Mouse (Mus musculus) Patski (cell line): ENCODE results near the gene Gm20388. TPM values are rescaled to one million over a fixed set of nuclear protein-coding genes. Genes with fewer than 3 reads are reported as not detected.
"Not testable (repeated sequence)": the region's sequence is repeated elsewhere in the genome, so short reads cannot be mapped to it uniquely, and the experiment has no call there.

ENCODE experiments used
- ATAC-seq: fragments of 100-300 bp; one replicate; pipeline ENCODE4 v1.8.0; 2021
- CTCF ChIA-PET: fragments of 350-600 bp; sonication (Branson Sonifier 250); formaldehyde crosslinking; loops from one replicate; lab custom pipeline; 2022; ENCODE audit warnings: inconsistent platforms; lab: Charles Lee
- POLR2A ChIA-PET: fragments of 350-600 bp; sonication (Branson Sonifier 250); formaldehyde crosslinking; loops from one replicate; lab custom pipeline; 2022; ENCODE audit warnings: antibody characterized with exemption, inconsistent platforms; lab: Charles Lee
- DNase-seq: peaks from one replicate; pipeline ENCODE4 v3.0.0-alpha.2; 2011; ENCODE audit warnings: low read depth, low spot score
- H3K27me3 ChIP-seq: fragments of 371-371 bp; one replicate; pipeline ENCODE4 v1.5.1; 2021
- CTCF ChIP-seq: fragments of 100-300 bp; IDR thresholded peaks from one replicate; pipeline ENCODE4 v1.5.1; 2021
- in situ Hi-C: fragments of 300-500 bp; cut with MboI; formaldehyde crosslinking; loops from 3 replicates; pipeline ENCODE4 v1.11.1; 2018; ENCODE audit warnings: low pct_unique_long_range_greater_than_20kb, mixed read lengths
- polyA plus RNA-seq: library from polyadenylated mRNA; unstranded; gene quantifications from one replicate; pipeline ENCODE4 v1.2.3, GENCODE M21; 2021

Gm20388 gene
- polyA plus RNA-seq, 1 experiment from 2014 or later = 86.7 TPM

DNA sequence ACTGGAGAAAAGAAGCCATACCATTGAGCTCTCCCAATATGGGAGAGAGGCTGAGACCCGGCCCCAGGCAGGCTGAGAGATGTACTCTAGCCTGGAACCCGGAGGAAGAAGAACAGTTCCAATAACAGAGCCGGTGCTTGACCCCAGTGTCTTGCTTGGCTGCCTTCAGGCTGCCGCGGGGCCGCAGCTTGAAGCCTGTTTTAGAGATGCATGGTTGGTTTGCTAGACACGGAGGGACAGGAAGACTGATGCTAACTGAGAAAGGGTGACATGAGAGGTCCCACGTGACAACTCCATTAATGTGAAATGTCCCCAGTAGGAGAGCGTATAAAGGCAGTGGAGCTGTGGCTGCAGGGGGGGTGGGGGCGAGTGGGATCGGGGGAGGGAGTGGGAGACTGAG is 438.3 kb downstream of the Gm20388 start:
- no peaks in the 10 kb centered on the region for H3K27me3 ChIP-seq
- DNase-seq (no peak), ATAC-seq (no peak)
- in situ Hi-C loops = no loop called here
- TF ChIP-seq CTCF = no peak
- ChIA-PET CTCF (interaction anchor here (1.0 to 2.6 kb wide), 3 partner anchors 12 to 67 kb away, joined by 4 to 7 read pairs (median 5); no protein-coding TSS in a partner anchor), POLR2A (no interaction called here)

DNA sequence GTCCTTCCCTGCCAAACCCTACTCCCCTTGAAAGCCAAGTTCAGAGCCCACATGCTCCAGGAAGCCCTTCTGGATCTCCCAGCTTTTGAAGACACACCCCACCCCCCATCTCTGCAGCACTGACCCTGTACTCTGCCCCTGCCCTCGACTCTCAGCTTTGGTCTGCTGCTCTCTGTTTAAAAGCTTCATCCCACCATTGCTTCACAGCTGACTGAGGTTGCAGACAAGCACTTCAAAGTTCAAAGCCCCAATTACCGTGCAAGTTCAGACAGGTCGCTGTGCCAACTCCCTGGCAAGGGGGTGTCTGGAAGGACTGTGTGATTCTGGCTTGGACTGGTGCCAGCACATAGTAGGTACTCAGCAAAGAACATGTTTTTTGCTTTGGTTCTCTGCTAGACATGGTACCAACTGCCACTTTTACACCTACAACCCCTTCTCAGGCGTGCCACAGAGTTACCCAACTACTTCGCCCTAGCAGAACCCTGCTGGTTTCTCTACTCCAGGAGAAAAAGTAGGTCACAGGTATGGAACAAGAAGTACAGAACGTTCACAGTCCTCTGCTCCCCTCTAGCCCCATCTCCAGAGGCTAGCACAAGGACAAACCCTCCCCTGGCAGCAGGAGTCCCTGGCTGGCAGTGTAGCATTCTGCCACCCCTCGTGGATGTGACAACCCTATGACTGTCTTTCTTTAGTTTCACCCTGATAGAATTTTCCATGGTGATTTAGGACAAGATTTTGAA is 440.9 kb downstream of the Gm20388 start:
- CTCF ChIA-PET = interaction anchor here (1.1 kb wide), 1 partner anchor 12 kb away, joined by 3 read pairs; no protein-coding TSS in a partner anchor
- ATAC-seq (no peak), DNase-seq (no peak)
- no peaks in the 10 kb centered on the region for H3K27me3 ChIP-seq
- in situ Hi-C loops = no loop called here
- no peak for TF ChIP-seq CTCF
- POLR2A ChIA-PET = no interaction called here

DNA sequence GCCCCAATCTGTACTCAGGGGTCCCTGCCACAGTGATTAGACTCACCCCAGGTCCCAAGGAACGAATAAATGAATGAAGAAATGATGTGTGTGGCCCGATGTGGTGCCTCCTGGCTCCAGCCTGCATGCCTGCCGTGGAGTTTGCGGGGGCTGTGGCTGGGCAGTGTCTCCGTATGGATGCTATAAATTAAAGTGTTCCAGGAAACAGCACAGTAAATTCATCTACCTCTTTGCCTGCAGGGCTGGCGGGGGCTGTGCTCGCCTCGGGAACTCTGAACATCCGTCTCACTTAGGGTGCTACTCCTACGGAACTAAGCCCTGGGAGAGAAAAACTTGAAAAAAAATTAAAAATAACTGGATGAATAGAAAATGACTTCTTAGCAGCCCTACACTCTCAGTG is 441.5 kb downstream of the Gm20388 start:
- ChIA-PET POLR2A (no interaction called here), CTCF (no interaction called here)
- in situ Hi-C loops = no loop called here
- H3K27me3 ChIP-seq = no peaks in the 10 kb centered on the region
- DNase-seq (no peak), ATAC-seq (no peak)
- no peak for TF ChIP-seq CTCF

DNA sequence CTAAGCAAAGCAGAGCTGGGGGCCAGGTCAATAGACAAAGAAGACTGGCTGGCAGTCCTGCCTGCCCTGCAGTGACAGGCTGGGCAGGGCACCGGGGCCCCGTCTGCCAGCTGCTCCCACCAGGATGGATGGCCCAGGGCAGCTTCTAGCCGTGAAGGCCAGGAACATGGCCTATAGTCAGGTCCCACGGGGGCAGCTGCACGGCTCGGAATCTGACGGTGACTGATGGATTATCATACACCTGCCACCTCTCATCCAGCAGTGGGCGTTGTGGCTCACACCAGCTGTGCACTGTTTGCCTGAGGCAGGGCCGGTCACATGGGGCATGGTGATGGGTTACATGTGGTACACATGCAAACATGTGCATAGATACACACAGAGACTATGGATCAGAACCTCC is 445.4 kb downstream of the Gm20388 start:
- in situ Hi-C loops = no loop called here

DNA sequence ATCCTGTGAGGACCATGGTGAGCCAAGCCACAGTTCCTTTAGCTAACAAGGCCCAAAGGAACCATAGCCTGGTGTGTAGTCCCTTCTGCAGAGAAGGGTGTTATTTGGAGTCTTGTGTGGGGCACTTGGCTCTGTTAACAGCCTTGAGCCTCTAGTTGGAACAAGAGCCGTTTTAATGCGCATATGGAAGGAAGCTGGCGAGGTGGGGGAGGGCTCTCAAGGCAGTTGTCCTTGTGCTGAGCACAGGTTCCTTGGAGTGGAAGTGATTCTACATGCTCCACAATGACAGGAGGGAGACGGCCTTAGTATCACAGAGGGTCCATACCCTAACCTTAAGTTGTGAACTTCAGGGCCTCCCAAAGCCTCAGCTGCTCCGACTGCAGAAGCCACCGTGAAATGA is 446.9 kb downstream of the Gm20388 start:
- in situ Hi-C loops = no loop called here
- no peak for TF ChIP-seq CTCF
- no peaks in the 10 kb centered on the region for H3K27me3 ChIP-seq
- POLR2A ChIA-PET = interaction anchor here (1.0 kb wide), 1 partner anchor 14 kb away, joined by 4 read pairs; no protein-coding TSS in a partner anchor
- DNase-seq = no peak
- CTCF ChIA-PET = interaction anchor here (1.6 kb wide), 1 partner anchor 178 kb away, joined by 6 read pairs; no protein-coding TSS in a partner anchor
- ATAC-seq = no peak

More for the DNA sequence above, 445.4 kb downstream of the Gm20388 start:
- no peak for ATAC-seq
- ChIA-PET POLR2A (no interaction called here), CTCF (no interaction called here)
- TF ChIP-seq CTCF = no peak
- no peaks in the 10 kb centered on the region for H3K27me3 ChIP-seq
- DNase-seq = no peak

DNA sequence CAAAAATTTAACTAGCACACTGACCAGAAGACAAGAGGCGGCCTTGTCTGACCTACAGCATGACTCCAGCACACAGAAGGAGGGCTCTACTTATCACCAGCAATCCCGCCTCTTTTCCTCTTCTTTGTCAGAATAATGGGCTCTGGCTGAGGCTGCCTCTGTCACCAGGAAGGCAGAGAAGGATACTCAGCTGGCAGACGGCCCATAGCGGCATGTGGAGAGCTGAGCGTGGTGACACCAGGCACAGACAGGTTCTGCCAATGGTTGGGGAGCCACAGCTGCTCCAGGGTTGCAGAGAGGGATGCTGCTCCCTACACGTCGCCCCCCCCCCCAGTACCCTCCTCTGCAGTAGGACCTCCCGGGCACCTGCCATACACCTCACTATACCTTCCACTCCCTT is 450.7 kb downstream of the Gm20388 start:
- ChIA-PET POLR2A (no interaction called here), CTCF (interaction anchor here (0.6 to 1.3 kb wide), 2 partner anchors 12 to 239 kb away, joined by 3 to 5 read pairs; no protein-coding TSS in a partner anchor)
- DNase-seq (no peak), ATAC-seq (no peak)
- no peaks in the 10 kb centered on the region for H3K27me3 ChIP-seq
- in situ Hi-C loops = loop anchor here (5.0 kb wide), 1 partner anchor 34 kb away; no protein-coding TSS in a partner anchor
- no peak for TF ChIP-seq CTCF

DNA sequence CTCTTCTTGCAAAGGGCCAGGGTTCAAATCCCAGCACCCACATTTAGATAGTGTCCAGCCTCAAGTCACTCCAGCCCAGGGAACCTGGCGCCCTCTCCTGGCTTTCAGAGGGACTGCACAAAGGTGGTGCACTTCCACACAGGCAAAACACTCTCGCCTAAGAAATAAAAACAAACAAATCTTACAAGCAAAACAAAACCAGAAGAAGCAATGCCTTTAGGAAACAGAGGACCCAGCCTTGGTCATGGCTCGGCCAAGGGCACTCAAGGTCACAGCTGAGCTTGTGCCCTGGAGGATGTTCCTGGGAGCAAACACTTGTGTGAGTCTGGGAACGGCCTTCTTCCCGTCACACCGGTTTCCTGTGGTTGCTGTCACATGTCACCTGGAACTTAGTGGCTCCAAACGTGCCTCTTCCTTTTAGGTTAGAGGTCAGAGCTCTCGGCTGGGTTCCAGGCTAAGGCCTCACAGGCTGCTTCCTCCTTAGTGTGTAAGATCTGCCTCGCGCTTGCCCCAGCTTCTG is 453.0 kb downstream of the Gm20388 start:
- ChIA-PET CTCF (interaction anchor here (0.8 to 2.2 kb wide), 9 partner anchors 12 to 171 kb away, joined by 3 to 9 read pairs (median 4); no protein-coding TSS in a partner anchor), POLR2A (interaction anchor here (0.9 kb wide), 1 partner anchor 21 kb away, joined by 3 read pairs; no protein-coding TSS in a partner anchor)
- DNase-seq (no peak), ATAC-seq (no peak)
- H3K27me3 ChIP-seq = no peaks in the 10 kb centered on the region
- in situ Hi-C loops = loop anchor here (5.0 kb wide), 1 partner anchor 36 kb away; no protein-coding TSS in a partner anchor
- TF ChIP-seq CTCF = no peak

DNA sequence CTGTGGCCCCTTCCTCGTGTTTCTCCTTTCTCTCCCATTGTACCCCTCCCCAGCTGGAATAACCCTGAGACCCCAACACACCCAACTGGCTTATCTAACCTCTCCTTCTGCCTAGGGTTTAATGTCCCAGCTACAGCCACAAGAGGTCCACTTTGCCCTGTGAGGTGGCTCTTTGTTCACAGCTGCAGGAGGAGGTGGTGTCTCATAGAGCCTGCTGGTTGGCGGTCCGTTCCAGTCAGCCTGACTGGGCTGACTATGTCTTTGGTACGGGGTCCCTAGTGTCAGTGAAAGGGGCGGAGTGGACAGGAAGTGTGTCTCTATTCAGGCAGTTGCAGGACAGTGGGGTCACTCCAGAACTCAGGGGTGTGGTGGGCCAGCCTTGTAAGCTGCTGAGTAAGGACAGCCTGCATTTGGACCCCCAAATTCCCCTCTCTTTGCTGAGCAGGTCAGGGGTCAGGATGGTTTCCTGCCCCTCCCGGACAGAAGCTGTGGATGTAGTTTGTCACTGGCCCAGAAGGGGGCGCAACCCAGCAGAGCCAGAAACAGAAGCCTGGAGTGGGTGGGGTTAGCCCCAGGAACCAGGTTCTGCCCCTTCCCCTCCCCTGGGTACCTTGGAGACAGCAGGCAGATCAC is 453.6 kb downstream of the Gm20388 start:
- in situ Hi-C loops = loop anchor here (5.0 kb wide), 1 partner anchor 37 kb away; no protein-coding TSS in a partner anchor
- ChIA-PET POLR2A (interaction anchor here (1.3 kb wide), 1 partner anchor 170 kb away, joined by 6 read pairs; no protein-coding TSS in a partner anchor), CTCF (interaction anchor here (0.6 to 2.2 kb wide), 10 partner anchors 16 to 206 kb away, joined by 3 to 9 read pairs (median 4); no protein-coding TSS in a partner anchor)
- no peak for DNase-seq
- H3K27me3 ChIP-seq = no peaks in the 10 kb centered on the region
- no peak for ATAC-seq
- no peak for TF ChIP-seq CTCF

DNA sequence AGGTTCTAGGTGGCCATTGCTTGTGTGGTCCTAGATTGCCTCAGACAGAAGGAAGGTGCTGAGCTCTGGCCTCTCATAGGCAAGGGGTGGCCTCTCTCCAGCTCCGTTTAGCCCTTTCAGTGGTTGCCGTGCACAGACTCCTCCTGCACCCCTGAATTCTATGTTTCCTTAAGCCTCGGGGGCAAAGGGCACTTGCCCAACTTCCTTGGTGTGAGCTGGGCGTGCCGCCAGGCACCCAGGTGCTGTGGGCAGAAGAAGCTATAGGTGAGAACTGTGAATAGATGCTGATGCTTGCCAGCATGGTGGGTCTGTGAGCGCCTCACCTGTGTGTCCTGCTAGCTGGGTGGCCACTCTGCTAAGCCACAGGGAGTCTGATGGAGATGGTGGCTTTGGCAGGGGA is 456.2 kb downstream of the Gm20388 start:
- ChIA-PET POLR2A (no interaction called here), CTCF (interaction anchor here (1.3 kb wide), 1 partner anchor 86 kb away, joined by 4 read pairs; no protein-coding TSS in a partner anchor)
- no peak for DNase-seq
- no peak for TF ChIP-seq CTCF
- no peak for ATAC-seq
- in situ Hi-C loops = no loop called here
- no peaks in the 10 kb centered on the region for H3K27me3 ChIP-seq

DNA sequence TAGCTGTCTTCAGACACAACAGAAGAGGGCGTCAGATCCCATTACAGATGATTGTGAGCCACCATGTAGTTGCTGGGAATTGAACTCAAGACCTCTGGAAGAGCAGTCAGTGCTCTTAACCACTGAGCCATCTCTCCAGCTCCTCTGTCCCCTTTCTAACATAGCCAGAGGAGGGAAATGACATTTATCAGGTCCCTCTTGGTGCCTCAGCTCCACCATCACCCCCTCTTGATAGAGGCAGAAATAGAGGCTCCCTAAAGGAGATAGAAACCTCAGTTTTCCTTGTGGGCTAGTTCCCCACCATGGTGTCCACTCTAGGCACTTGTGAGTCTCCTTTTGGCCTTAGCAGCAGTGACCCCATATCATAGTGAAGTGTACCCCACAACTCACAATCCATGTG is 457.6 kb downstream of the Gm20388 start:
- DNase-seq, ATAC-seq, in situ Hi-C loops, H3K27me3 ChIP-seq: not testable (repeated sequence)
- ChIA-PET CTCF (interaction anchor here (0.9 kb wide), 1 partner anchor 164 kb away, joined by 3 read pairs; no protein-coding TSS in a partner anchor), POLR2A (interaction anchor here (1.3 kb wide), 1 partner anchor 167 kb away, joined by 4 read pairs; no protein-coding TSS in a partner anchor)
